Mouse (Mus musculus) adrenal gland, postnatal 10 days (tissue): ENCODE data around the gene Yaf2. TPM values are rescaled to one million over a fixed set of nuclear protein-coding genes. Genes with fewer than 3 reads are reported as not detected.
A peak's percentile ranks its signal among the peaks of the same experiment; 100 is the strongest.
"Not testable (repeated sequence)": the region's sequence is repeated elsewhere in the genome, so short reads cannot be mapped to it uniquely, and the experiment has no call there.

Source experiments
- DNase-seq: peaks from one replicate; pipeline ENCODE4 v3.0.0; 2021; ENCODE audit warnings: mixed read lengths
- long read RNA-seq, 2 experiments: library from polyadenylated mRNA; stranded (forward); transcript quantifications; one replicate each; pipeline ENCODE4 v2.0.0; 2021
- total RNA-seq, 2 experiments: library from RNA; stranded (reverse); gene quantifications; 2 replicates each; pipeline ENCODE4 v1.2.3; 2021

Yaf2 gene
- 10 to 100 TPM; 36.8 to 38.4 TPM for total RNA-seq
- long read RNA-seq, experiment 1, transcript Yaf2-202 (5 exons, 1,870 nt) = minor isoform, 55 of 156 reads
- long read RNA-seq, experiment 1, transcript Yaf2-201 (4 exons, 1,676 nt) = major isoform, 77 of 156 reads
- long read RNA-seq, experiment 1, partial matches to known transcripts = 22 of 156 reads
- long read RNA-seq, experiment 1, other reads (novel, unspliced or antisense) = 2 of 156 reads
- long read RNA-seq, experiment 2, transcript Yaf2-202 (5 exons, 1,870 nt) = minor isoform, 19 of 85 reads
- long read RNA-seq, experiment 2, transcript Yaf2-201 (4 exons, 1,676 nt) = major isoform, 57 of 85 reads
- long read RNA-seq, experiment 2, partial matches to known transcripts = 6 of 85 reads
- long read RNA-seq, experiment 2, other reads (novel, unspliced or antisense) = 3 of 85 reads

DNA sequence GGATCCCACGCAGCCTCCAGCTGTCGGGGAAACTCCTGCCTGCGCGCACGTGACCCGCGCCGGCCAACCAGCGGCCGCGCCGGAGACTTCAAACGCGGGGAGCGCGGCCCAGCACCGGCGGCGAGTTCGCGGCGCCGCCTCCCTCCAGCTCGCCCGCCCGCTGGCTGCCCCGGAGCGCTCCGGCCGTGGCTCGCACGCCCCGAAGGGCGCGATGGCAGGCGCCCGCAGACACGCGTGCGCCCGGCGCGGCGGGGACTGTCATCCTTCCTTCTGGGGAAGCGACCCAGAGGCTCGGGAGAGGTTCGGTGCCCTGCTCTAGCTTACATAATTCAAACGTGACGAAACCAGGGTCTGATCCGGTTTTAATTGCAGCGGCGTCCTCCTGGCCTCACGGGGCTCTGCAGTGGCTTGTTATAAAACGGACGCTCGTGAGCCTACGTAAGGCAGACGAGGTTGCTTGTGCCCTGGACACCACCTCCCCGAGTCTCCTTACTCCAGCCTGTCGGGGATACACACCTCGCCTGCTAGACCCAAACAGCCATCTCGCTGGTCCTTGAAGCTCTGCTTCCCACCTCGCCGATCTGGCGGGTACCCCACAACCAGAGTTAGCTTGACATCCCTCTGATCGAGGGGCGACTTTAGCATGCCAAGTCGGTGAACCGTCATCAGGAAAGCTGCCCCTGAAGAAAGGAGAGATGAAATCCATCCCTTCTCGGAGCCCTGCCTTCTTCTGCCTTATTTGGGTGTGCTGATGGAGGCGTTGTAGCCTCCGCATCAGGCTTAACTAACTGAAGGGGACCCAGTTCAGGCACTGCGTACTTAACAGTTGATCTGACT, at the start of gene Yaf2:
Yaf2 (minus strand) TSS at position 11 of the 837 bp plus-strand sequence.
- peak; percentile 93 for DNase-seq

DNA sequence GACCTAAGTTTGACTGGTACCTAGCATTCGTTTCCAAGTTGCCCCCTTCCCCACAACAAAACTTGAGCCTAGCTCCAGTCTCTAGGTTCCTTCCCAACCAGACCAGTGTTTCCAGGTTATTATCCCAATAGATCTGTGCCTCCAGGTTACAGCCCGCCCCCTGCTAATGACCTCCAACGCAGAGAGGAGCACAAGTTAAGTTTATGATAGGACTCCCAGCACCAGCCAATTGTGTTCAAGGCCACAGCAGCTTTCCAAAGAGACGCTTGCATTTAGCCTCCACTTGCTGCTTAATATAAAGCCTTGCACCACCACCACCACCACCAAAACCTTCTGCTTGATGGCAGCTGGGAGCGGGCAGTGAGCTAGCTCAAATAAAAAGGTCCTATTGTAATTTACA, 44.6 kb upstream of the Yaf2 start:
- no peak for DNase-seq

DNA sequence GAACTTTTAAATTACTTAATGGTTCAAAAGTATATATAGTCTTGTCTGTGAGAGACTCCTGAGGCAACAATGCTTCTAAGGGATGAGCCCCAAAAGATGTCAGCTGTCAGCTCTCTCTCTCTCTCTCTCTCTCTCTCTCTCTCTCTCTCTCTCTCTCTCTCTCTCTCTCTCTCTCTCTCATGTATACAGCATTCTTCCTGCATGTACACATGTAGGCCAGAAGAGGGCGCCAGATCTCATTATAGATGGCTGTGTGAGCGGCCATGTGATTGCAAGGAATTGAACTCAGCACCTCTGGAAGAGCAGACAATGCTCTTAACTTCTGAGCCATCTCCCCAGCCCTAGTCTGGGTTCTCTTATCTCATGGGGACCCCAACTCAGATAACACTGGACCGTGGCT, 42.4 kb upstream of the Yaf2 start:
- DNase-seq = no peak

DNA sequence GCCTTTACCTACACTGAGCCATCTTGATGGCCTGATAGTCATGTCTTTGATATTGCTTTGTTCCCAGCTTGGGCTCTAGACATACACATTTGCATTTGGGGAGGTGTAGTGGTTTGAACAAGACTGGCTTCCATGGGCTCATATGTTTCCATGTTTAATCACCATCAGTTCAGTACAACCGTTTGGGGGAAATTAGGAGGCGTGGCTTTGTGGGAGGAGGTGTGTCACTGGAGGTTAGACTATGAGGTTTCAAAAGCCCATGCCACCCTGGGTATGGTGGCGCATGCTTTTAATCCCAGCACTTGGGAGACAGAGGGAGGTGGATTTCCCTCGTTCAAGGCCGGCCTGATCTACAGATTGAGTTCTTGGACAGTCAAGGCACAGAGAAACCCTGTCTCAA, 39.0 kb upstream of the Yaf2 start:
- DNase-seq = no peak

DNA sequence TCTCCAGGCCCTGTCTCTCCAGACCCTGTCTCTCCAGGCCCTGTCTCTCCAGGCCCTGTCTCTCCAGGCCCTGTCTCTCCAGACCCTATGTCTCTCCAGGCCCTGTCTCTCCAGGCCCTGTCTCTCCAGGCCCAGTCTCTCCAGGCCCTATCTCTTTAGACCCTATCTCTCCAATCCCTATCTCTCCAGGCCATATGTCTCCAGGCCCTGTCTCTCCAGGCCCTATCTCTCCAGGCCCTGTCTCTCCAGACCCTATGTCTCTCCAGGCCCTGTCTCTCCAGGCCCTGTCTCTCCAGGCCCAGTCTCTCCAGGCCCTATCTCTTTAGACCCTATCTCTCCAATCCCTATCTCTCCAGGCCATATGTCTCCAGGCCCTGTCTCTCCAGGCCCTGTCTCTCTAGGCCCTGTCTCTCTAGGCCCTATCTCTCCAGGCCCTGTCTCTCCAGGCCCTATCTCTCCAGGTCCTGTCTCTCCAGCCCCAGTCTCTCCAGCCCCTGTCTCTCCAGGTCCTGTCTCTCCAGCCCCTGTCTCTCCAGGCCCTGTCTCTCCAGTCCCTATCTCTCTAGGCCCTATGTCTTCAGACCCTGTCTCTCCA, 35.9 kb upstream of the Yaf2 start:
- not testable (repeated sequence) for DNase-seq

DNA sequence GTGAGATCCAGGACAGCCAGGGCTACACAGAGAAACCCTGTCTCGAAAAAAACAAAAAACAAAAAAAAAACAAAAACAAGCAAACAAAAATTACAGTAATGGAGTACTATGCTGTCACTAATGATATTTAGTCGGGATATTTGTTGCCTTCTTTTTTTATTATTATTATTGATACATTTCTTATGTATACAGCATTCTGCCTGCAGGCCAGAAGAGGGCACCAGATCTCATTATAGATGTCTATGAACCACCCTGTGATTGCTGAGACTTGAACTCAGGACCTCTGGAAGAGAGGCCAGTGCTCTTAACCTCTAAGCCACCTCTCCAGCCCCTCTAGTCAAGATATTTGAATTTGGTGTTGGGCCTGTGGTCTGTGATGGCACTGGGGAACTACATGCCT, 35.1 kb upstream of the Yaf2 start:
- DNase-seq = no peak

DNA sequence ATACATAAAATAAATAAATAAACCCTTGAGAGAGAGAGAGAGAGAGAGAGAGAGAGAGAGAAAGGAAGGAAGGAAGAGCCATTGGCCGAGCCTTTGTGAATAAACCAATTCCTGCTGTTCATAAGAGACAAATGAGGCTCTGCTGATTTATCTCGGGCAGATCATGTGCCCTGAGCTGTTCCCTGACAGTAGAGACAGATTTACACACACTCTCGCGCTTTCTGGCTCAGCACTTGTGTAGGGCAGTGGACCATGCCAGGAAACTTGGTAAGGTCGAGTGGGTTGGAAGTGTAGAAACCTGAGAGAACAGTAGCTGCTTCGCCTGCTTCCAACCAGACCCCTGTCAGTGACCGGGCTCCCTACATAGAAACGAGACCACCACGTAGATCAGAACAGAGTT, 31.8 kb upstream of the Yaf2 start:
- DNase-seq = peak; percentile 10

DNA sequence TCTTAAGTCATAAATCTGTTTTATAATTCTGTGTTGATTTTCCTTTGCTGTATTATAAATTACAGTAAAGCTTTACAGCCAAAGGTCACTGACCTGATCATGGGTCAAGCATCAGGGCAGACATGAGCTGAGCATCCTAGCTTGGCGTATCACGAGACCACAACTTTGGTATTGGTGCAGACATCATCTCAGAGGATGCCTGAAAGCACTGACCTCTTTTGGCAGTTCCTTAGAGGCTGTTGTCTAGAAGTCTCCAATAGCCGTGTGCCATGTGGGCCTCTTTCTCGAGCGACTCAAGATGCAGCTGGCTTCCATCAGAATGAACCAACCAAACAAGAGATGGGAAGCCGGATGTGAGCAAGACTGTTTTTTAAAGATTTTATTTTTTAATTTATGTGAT, 28.8 kb upstream of the Yaf2 start:
- DNase-seq = no peak

DNA sequence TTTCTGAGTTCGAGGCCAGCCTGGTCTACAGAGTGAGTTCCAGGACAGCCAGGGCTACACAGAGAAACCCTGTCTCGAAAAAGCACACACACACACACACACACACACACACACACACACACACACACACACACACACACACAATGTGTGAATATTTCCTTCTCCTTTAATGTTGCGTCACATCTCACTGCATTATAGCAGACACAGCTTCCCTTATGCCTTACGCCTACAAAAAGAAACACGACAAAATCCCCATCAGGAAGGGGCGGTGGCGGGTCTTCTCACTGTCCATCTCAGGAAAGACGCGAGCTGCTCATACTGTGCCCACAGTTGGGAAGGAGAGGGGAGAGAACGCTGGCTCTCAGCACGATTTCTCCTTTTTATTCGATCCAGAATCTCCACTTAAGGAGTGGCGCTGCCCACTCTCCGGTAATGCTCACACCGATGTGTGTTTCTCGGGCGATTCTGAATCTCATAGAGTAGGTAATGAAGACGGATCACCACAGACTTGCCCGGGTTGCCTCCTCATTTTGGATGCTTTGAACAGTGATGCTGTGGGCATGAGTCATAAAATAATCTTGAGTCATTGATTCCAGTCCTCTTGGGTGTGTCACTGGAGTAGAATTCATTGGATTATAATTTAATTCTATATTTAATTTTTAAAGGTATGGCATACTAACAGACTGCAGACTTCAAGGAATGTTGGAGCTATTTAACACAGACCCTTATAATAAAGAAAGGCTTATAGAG, 21.8 kb upstream of the Yaf2 start:
- DNase-seq = no peak

DNA sequence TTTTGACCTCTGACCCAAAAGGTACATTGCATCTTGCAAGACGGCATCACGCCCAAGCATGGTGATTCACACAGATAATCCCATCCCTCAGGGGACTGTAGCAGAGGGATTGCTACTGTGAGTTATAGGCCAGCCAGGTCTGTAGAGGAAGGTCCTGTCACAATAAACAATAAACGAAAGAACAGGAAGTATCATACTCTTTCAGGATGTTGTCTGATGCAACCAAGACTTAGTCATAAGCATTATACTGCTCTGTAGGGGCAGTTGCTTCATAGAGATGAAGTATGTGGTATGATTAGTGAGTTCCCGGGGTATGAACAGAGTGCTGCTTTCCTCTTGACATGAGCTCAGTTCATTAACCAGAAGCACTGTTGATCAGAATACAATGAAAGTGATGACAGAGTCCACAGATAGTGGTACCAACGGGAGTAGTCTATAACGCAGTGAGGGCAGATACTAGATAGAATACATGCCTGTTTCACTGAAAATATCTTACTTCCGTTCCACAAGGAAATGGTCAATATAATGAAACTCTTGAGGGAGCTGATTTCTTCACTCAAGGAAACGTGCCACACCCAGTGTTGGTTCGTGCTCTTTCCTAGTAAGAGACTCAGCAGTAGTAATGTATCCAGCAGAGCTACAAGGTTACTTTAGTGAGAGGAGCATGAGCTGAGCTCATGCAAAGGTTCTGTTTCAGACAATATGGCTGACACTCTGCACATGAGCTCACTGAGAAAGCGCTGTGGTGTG, 4.1 kb upstream of the Yaf2 start:
- DNase-seq = no peak

DNA sequence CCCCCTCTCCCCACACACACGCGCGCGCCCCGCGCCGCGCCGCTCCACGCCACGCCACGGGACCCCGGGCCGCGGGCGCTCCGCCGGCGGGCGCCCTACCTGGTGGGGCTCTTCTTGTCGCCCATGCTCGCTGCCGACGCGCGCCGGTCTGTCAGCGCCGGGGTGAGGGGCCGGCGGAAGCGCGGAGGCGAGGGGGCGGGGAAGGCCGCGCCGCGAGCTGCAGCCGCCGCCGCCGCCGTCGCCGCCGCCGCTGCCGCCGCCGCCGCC, 144 bp downstream of the Yaf2 start:
- no peak for DNase-seq

DNA sequence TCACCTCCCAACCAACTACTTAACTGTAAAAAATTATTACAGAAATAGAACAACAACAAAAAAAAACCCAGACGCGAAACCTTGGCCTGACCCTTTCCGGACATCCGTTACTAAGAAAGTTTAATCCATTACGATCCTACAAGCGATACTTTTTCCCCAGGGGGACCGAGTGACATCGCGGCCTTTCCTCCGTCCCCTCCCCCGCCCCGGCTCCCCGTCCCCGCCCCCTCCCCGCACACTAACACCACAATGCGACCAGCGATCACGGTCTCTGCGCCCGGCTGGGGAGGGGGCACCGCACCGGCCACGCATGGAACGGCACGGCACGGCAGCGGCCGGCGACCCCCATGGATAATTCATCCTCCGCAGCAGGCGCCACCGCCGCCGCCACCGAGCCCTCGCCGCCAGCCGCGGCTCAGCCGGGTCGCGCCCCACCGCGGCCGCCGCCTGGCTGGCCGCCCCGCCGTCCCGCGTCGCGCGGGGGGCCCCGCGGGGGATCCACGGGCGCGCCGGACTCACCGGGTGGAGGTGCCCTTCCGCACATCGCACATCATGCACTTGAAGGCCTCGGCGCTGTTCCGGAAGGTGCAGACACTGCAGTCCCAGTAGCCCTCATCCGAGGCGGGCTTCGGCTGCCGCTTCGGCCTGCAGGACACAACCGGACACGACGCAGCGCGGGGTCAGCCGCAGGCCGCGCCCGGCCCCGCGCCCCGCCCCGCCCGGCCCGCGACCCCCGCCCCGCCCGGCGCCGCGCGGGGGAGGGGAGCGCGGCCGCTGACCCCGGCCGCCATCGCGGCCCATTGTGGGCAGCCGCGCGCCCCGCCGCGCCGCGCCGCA, 696 bp downstream of the Yaf2 start:
- DNase-seq = peak; percentile 70

DNA sequence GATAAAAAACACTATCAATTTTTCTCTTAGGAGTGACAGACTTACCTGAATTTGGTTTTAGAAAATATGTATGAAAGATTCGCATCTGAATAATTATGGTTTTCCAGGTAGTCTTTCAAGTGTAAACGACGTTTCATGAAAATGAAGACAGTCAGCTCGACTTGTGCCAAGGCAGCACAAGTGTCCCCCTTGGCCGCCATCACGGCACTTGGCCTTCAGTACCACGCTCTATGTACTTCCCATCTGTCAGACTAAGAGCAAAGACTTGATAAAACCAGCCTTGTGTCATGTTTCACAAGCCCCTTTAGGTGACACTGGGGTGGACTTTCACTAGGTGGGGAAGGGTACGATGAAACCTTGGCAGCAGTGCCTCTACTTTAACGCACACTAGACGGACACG, 5.5 kb downstream of the Yaf2 start:
- no peak for DNase-seq

DNA sequence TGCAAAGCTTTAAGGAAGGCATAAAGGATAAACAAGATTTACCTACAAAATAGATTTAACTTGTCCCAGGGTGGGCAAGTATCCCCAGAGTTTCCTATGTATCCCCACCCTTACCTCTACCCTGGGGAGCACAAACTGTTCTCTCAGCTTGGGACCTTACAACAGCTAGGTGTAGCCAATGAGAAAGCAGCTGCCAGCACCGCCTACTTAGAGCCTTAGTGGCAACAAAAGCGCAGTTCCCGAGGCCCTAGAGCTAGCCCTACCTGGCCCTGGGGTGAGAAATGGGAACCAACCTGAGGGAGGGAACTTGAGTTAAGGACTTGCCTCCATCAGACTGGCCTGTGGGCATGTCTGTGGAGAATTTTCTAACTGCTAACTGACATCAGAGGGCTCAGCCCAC, 9.5 kb downstream of the Yaf2 start:
- DNase-seq = no peak

DNA sequence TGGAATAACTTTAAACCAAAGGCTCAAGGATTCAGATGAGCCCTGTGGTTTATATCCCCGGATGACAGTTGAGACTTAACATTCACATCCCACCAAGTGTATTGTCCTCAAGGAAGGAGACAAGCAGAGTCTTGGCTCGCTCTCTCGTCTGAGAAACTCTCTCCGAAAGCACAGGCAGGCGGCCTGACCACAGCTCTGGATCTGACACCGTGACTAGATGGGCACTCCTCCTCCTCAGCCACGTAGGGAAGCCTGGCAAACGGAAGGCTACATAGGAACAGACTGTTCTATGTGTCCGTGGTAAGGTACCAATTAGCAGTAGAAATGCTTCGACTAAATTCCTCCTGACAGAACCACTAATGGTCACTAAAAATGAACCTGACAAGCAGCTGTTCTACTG, 10.1 kb downstream of the Yaf2 start:
- DNase-seq = no peak

DNA sequence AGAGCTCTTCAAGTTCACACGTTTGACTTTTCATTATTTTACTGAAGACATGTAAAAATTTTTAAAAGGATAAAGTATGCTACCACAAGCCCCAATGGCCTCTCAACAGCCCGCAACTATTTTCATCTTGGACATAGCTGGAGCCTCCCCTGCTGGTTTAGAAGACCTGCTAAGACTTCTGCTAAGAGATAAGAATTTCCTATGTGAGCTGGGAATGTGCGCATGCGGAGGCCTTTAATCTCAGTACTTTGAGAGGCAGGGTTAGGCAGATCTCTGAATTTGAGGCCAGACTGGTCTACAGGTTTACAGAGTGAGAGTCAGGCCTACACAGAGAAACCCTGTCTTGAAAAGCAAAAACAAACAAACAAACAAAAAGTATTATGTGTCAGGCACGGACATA, 11.4 kb downstream of the Yaf2 start:
- DNase-seq = no peak

DNA sequence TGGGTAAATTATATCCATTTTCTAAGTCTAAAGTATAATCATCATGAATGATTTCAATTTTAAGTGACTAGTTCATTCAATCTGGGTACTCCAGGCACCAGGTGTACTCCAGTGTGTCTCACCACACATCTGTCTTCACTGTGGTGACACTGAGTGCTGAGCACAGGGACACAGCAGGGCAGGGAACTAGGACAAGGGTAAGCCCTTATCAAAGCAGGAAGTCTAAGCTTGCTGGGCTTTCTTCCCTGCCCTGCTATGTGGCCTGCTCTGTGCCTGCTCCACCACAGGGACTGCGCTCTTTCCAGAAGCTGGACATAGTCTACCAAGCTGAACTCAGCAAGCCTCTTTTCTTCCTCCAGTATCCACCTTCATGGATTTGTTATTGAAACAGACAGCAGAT, 18.0 kb downstream of the Yaf2 start:
- peak; percentile 51 for DNase-seq

DNA sequence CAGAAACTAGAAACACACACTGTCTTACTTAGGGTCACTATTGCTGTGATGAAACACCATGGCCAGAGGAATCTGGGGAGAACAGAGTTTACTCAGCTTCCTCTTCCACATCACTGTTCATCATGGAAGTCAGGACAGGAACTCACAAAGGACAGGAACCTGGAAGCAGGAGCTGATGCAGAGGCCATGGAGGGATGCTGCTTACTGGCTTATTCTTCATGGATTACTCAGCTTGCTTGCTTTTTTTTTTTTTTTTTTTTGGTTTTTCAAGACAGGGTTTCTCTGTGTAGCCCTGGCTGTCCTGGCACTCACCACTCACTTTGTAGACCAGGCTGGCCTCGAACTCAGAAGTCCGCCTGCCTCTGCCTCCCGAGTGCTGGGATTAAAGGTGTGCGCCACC, 26.4 kb downstream of the Yaf2 start:
- not testable (repeated sequence) for DNase-seq

DNA sequence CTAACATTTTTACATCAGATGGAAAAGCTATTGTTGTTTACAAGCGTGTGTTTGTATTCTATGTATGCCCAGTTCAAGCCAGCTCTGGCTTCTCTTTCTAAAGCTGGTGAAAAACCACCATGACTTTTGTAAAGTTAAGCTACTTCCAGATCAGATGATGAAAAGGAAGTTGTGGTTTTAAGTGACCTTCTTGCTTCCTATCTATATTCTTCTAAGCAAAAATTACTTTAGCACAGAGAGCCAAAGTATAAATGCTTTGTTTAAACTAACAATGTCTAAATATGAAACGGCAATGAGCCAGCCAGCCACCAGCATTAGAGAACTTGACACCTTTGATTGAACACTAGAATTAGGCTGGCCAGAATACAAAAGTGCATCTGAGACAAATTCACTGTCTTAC, 38.5 kb downstream of the Yaf2 start:
- no peak for DNase-seq

DNA sequence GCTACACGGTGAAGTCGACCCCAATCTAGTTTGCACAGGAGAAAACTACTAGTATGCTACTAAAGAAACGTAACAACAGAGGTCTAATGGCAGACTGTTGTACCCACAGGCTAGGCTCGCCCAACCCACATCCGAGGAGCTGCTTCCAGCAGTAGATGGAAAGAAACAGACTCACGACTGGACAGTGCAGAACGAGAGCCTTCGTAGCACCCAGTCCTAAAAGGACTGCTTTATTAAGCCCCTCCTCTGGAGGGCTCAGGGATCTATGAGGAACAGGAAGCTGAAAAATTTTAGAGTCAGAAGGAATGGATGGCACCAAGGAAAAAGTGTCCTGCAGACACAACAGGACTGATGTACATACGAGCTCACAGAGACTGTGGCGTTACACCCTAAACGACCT, 42.3 kb downstream of the Yaf2 start:
- DNase-seq = no peak

DNA sequence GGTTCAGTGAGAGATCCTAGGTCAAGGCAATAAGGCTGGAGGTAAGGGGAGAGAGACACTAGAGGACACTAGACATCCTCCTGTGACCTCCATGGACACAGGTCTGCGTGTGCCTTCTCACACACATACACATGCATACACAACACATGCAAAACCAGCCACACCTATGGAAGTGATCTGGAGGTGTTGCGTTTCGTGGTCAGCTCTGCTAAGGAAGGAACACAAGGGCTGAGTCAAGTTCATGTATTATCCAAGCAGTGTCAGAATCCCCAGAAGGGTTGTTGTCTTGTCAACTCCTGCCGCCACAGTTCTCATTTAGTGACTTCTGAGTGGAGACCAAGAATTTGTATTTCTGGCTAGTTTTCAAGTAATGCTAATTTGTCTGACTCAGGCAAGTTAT, 48.4 kb downstream of the Yaf2 start:
- DNase-seq = no peak
